Mouse (Mus musculus): ENCODE measurements around the gene Topaz1. TPM values are rescaled to one million over a fixed set of nuclear protein-coding genes. Genes with fewer than 3 reads are reported as not detected.

The Topaz1 gene
- total and polyA plus RNA-seq, 3 experiments: not detected

GRCm38 (mm10) chr9:122810212-122810611, 63.1 kb downstream of the Topaz1 start:
- no peaks in the 10 kb centered on the region; the same call in 1 of the 2 replicates for H3K79me2 ChIP-seq (replicated peaks; ENCODE audit: control insufficient read depth, extremely low read depth, insufficient read depth, poor library complexity, severe bottlenecking)
- no peaks in the 10 kb centered on the region for H3K27me3 ChIP-seq (replicated peaks)
- no peak overlapping the region for H3K27ac ChIP-seq (ENCODE audit: insufficient read depth, low read depth)
- peaks cover 3 to 9% of the 10 kb centered on the region in 2 experiments; a peak in 2 of 4 replicates for H3K4me1 ChIP-seq (ENCODE audit: control insufficient read depth in 1 of 2, insufficient read depth in 2 of 2)
- H3K9ac ChIP-seq (ENCODE audit: insufficient read depth, low read depth): no peak overlapping the region
- in situ Hi-C loops (cut with MboI; ENCODE audit: low pct_ligation_motif_present, low pct_unique_long_range_greater_than_20kb, low sequenced_read_pairs): no loop called here
- TF ChIP-seq SMC3 (IDR thresholded peaks at IDR 0.05; ENCODE audit: low read depth, low read length) (no peak), ZMIZ1 (IDR thresholded peaks at IDR 0.05; ENCODE audit: low read depth, low read length) (no peak), MAFK (IDR thresholded peaks at IDR 0.05; ENCODE audit: insufficient replicate concordance, low read length) (no peak), ZKSCAN1 (IDR thresholded peaks at IDR 0.05; ENCODE audit: borderline replicate concordance, low read depth, low read length) (no peak), UBTF (IDR thresholded peaks at IDR 0.05; ENCODE audit: low read depth, low read length) (no peak), NELFE (IDR thresholded peaks at IDR 0.05; ENCODE audit: low read depth, low read length) (no peak)
- H3K4me3 ChIP-seq (replicated peaks in 1 of 3; ENCODE audit: low read depth in 2 of 3, low read length in 2 of 3, poor library complexity in 1 of 3): no peak overlapping the region
- dilution Hi-C loops (cut with MboI; ENCODE audit: extremely low pct_ligation_motif_present, extremely low pct_unique_long_range_greater_than_20kb, low sequenced_read_pairs): no loop called here
- DNase-seq (ENCODE audit: extremely low read depth): no peak
- no peaks in the 10 kb centered on the region for H3K9me3 ChIP-seq (replicated peaks; ENCODE audit: low read length)
- peaks cover 6 to 44% of the 10 kb centered on the region in 2 experiments for H3K36me3 ChIP-seq (replicated peaks in 1 of 2; ENCODE audit: control insufficient read depth in 1 of 2, insufficient read depth in 1 of 2, low read length in 1 of 2)
- no peak overlapping the region for H3K4me2 ChIP-seq (ENCODE audit: insufficient read depth, low read depth, poor library complexity, severe bottlenecking)

GRCm38 (mm10) chr9:122812386-122812785, 65.2 kb downstream of the Topaz1 start:
- H3K27me3 ChIP-seq (replicated peaks): no peaks in the 10 kb centered on the region
- H3K4me1 ChIP-seq (ENCODE audit: control insufficient read depth in 1 of 2, insufficient read depth in 2 of 2): no peaks in the 10 kb centered on the region
- dilution Hi-C loops (cut with MboI; ENCODE audit: extremely low pct_ligation_motif_present, extremely low pct_unique_long_range_greater_than_20kb, low sequenced_read_pairs): no loop called here
- peaks cover 8 to 57% of the 10 kb centered on the region in 2 experiments for H3K36me3 ChIP-seq (replicated peaks in 1 of 2; ENCODE audit: control insufficient read depth in 1 of 2, insufficient read depth in 1 of 2, low read length in 1 of 2)
- H3K9ac ChIP-seq (ENCODE audit: insufficient read depth, low read depth): no peak overlapping the region
- H3K79me2 ChIP-seq (replicated peaks; ENCODE audit: control insufficient read depth, extremely low read depth, insufficient read depth, poor library complexity, severe bottlenecking): no peaks in the 10 kb centered on the region
- no peak overlapping the region for H3K4me2 ChIP-seq (ENCODE audit: insufficient read depth, low read depth, poor library complexity, severe bottlenecking)
- DNase-seq (ENCODE audit: extremely low read depth): no peak
- no peak for TF ChIP-seq JUND (conservative IDR thresholded peaks at IDR 0.05; ENCODE audit: low read depth, low read length)
- no peak for TF ChIP-seq MAFK (IDR thresholded peaks at IDR 0.05; ENCODE audit: insufficient replicate concordance, low read length)
- no peak for TF ChIP-seq USF2 (conservative IDR thresholded peaks at IDR 0.05; ENCODE audit: low read depth, low read length)
- TF ChIP-seq IRF4 (IDR thresholded peaks at IDR 0.05; ENCODE audit: low read depth, low read length): no peak
- TF ChIP-seq UBTF (IDR thresholded peaks at IDR 0.05; ENCODE audit: low read depth, low read length): no peak
- no peak for TF ChIP-seq CTCF (conservative IDR thresholded peaks at IDR 0.05 in 1 of 2, IDR thresholded peaks at IDR 0.05 in 1 of 2; ENCODE audit: low read depth in 2 of 2, low read length in 2 of 2)
- no peak for TF ChIP-seq USF1 (IDR thresholded peaks at IDR 0.05; ENCODE audit: low read depth, low read length)
- no peak for TF ChIP-seq MAX (IDR thresholded peaks at IDR 0.05; ENCODE audit: low read length)
- TF ChIP-seq ETS1 (conservative IDR thresholded peaks at IDR 0.05; ENCODE audit: low read depth, low read length): no peak
- TF ChIP-seq POLR2A (IDR thresholded peaks at IDR 0.05; ENCODE audit: low read depth, low read length): no peak
- no peak for TF ChIP-seq TCF12 (IDR thresholded peaks at IDR 0.05; ENCODE audit: low read depth, low read length)
- no peak for TF ChIP-seq TBP (conservative IDR thresholded peaks at IDR 0.05; ENCODE audit: low read depth, low read length)
- TF ChIP-seq CHD2 (IDR thresholded peaks at IDR 0.05; ENCODE audit: low read length): no peak
- no peak for TF ChIP-seq GABPA (IDR thresholded peaks at IDR 0.05; ENCODE audit: insufficient replicate concordance, low read depth, low read length)
- TF ChIP-seq NRF1 (IDR thresholded peaks at IDR 0.05; ENCODE audit: low read depth, low read length): no peak
- TF ChIP-seq EP300 (IDR thresholded peaks at IDR 0.05; ENCODE audit: low read length): no peak
- no peak for TF ChIP-seq ZMIZ1 (IDR thresholded peaks at IDR 0.05; ENCODE audit: low read depth, low read length)
- no peak for TF ChIP-seq SMC3 (IDR thresholded peaks at IDR 0.05; ENCODE audit: low read depth, low read length)
- H3K9me3 ChIP-seq (replicated peaks; ENCODE audit: low read length): no peaks in the 10 kb centered on the region
- no peak overlapping the region for H3K4me3 ChIP-seq (replicated peaks in 1 of 3; ENCODE audit: low read depth in 2 of 3, low read length in 2 of 3, poor library complexity in 1 of 3)
- in situ Hi-C loops (cut with MboI; ENCODE audit: low pct_ligation_motif_present, low pct_unique_long_range_greater_than_20kb, low sequenced_read_pairs): no loop called here
- H3K27ac ChIP-seq (ENCODE audit: insufficient read depth, low read depth): no peak overlapping the region

All from CH12.LX (cell line).